Mouse (Mus musculus) heart, embryonic 14.5 days (tissue): ENCODE measurements around the gene Med29. TPM values are rescaled to one million over a fixed set of nuclear protein-coding genes. Genes with fewer than 3 reads are reported as not detected.

ENCODE experiments used
- ATAC-seq: fragments of 200-750 bp; cut with Nextera tagmentation; 2 replicates; pipeline ENCODE4 v1.8.0; 2017; ENCODE audit warnings: low read depth, moderate TSS enrichment; ENCODE audit not compliant: insufficient number of reproducible peaks, insufficient read depth, low FRiP score
- H3K27ac ChIP-seq, 2 experiments: fragments of 200-500 bp in 1 of 2; fragments of 300-500 bp in 1 of 2; sonication (generic) in 1 of 2; replicated peaks in 1 of 2; 2 replicates each; pipeline ENCODE4 v1.5.1; 2012 to 2014; ENCODE audit warnings: low read depth in 2 of 2, low read length in 2 of 2, control low read depth in 1 of 2, mild to moderate bottlenecking in 1 of 2, mixed read lengths in 1 of 2; ENCODE audit not compliant: control insufficient read depth in 1 of 2, insufficient read depth in 1 of 2
- H3K27me3 ChIP-seq: fragments of 300-500 bp; sonication (generic); 2 replicates; pipeline ENCODE4 v1.6.1; 2014; ENCODE audit warnings: mild to moderate bottlenecking, low read length, control low read depth; ENCODE audit not compliant: control insufficient read depth, insufficient read depth
- H3K36me3 ChIP-seq: fragments of 300-500 bp; sonication (generic); 2 replicates; pipeline ENCODE4 v1.6.1; 2014; ENCODE audit warnings: mild to moderate bottlenecking, control low read depth, low read length, mixed read lengths; ENCODE audit not compliant: control insufficient read depth, insufficient read depth
- H3K4me1 ChIP-seq, 2 experiments: fragments of 200-500 bp in 1 of 2; fragments of 300-500 bp in 1 of 2; sonication (generic) in 1 of 2; 2 replicates each; pipeline ENCODE4 v1.6.1; 2012 to 2014; ENCODE audit warnings: low read length in 2 of 2, control low read depth in 1 of 2, mixed read lengths in 1 of 2; ENCODE audit not compliant: control insufficient read depth in 2 of 2, insufficient read depth in 2 of 2
- H3K4me2 ChIP-seq: fragments of 300-500 bp; sonication (generic); 2 replicates; pipeline ENCODE4 v1.6.1; 2014; ENCODE audit warnings: mild to moderate bottlenecking, low read length
- H3K4me3 ChIP-seq, 2 experiments: fragments of 200-500 bp in 1 of 2; fragments of 300-500 bp in 1 of 2; sonication (generic) in 1 of 2; 2 replicates each; pipeline ENCODE4 v1.5.1; 2012 to 2014; ENCODE audit warnings: low read length in 2 of 2, mild to moderate bottlenecking in 2 of 2, control low read depth in 1 of 2, low read depth in 1 of 2, moderate library complexity in 1 of 2; ENCODE audit not compliant: control insufficient read depth in 1 of 2, insufficient read depth in 1 of 2
- H3K9ac ChIP-seq: fragments of 300-500 bp; sonication (generic); 2 replicates; pipeline ENCODE4 v1.6.1; 2014; ENCODE audit warnings: mild to moderate bottlenecking, low read length
- H3K9me3 ChIP-seq: fragments of 300-500 bp; sonication (generic); 2 replicates; pipeline ENCODE4 v1.6.1; 2016; ENCODE audit warnings: low read length, control low read depth; ENCODE audit not compliant: control insufficient read depth
- WGBS: fragments of 180-500 bp; shearing (Covaris S2); extraction: QIAGEN DNeasy Blood & Tissue Kit; methylation state at CpG from one replicate; pipeline ENCODE4 v1.1.7; 2014; 5-methylcytosine and 5-hydroxymethylcytosine counted together
- polyA plus RNA-seq: library from polyadenylated mRNA; unstranded; fragments of >200 nt; fragmentation: Nextera tagmentation; extraction: Ambion mirVana; gene quantifications from 2 replicates; pipeline ENCODE4 v1.2.1, GENCODE M21; 2014

The Med29 gene
- polyA plus RNA-seq, 1 experiment from 2014 or later = 57.7 TPM

- H3K4me2 ChIP-seq = peak overlapping the region; percentile 88
- ATAC-seq = peak; percentile 99
- H3K9me3 ChIP-seq = no peaks in the 10 kb centered on the region
- peaks cover 2 to 41% of the 10 kb centered on the region in 2 experiments; a peak in 2 of 4 replicates for H3K4me1 ChIP-seq
- H3K27me3 ChIP-seq = no peaks in the 10 kb centered on the region
- H3K9ac ChIP-seq = peak overlapping the region; percentile 98
- H3K36me3 ChIP-seq = peaks cover 20% of the 10 kb centered on the region; the same call in 1 of the 2 replicates
- peak overlapping the region; percentile 65 for H3K27ac ChIP-seq
- H3K4me3 ChIP-seq = peak overlapping the region; percentile 78 to 97
- under 1% methylated on average over 54 of the region's 64 CpGs for WGBS
Measured at GRCm38 (mm10) chr7:28436271-28436904, 43.9 kb upstream of the Med29 start.

- no peaks in the 10 kb centered on the region for H3K27me3 ChIP-seq
- peak; percentile 2; the same call in 1 of the 2 replicates for ATAC-seq
- peak overlapping the region; percentile 78 to 97 for H3K4me3 ChIP-seq
- H3K4me2 ChIP-seq = peak overlapping the region; percentile 88
- H3K36me3 ChIP-seq = peaks cover 27% of the 10 kb centered on the region; the same call in 1 of the 2 replicates
- under 1% methylated on average over 44 of the region's 70 CpGs for WGBS
- H3K27ac ChIP-seq = peak overlapping the region in 1 of 2 experiments; percentile 65; a peak in 2 of 4 replicates
- peaks cover 2 to 46% of the 10 kb centered on the region in 2 experiments; a peak in 2 of 4 replicates for H3K4me1 ChIP-seq
- H3K9me3 ChIP-seq = no peaks in the 10 kb centered on the region
- peak overlapping the region; percentile 98 for H3K9ac ChIP-seq
Measured at GRCm38 (mm10) chr7:28435660-28436259, 43.3 kb upstream of the Med29 start.

- Histone ChIP-seq H3K36me3 (peaks cover 27% of the 10 kb centered on the region; the same call in 1 of the 2 replicates), H3K9me3 (no peaks in the 10 kb centered on the region), H3K27ac (peak overlapping the region in 1 of 2 experiments; percentile 67; a peak in 3 of 4 replicates), H3K4me1 (peaks cover 4 to 59% of the 10 kb centered on the region in 2 experiments; a peak in 3 of 4 replicates), H3K27me3 (no peaks in the 10 kb centered on the region), H3K4me3 (no peak overlapping the region; a peak in 1 of 4 replicates), H3K4me2 (peak overlapping the region; percentile 27), H3K9ac (0 out of 2 replicates have a peak overlapping the region, but pooled peaks have one; percentile 25)
- no peak for ATAC-seq
- WGBS = 78% methylated on average over 2 of the region's 2 CpGs
Measured at GRCm38 (mm10) chr7:28432252-28432651, 39.7 kb upstream of the Med29 start.

- H3K4me1 ChIP-seq = peaks cover 2 to 63% of the 10 kb centered on the region in 2 experiments; a peak in 3 of 4 replicates
- WGBS = 55% methylated on average over 1 of the region's 1 CpGs
- no peak overlapping the region for H3K4me3 ChIP-seq
- no peaks in the 10 kb centered on the region for H3K27me3 ChIP-seq
- H3K9ac ChIP-seq = no peak overlapping the region
- H3K4me2 ChIP-seq = no peak overlapping the region
- H3K27ac ChIP-seq = no peak overlapping the region
- no peak for ATAC-seq
- H3K36me3 ChIP-seq = peaks cover 27% of the 10 kb centered on the region; the same call in 1 of the 2 replicates
- H3K9me3 ChIP-seq = no peaks in the 10 kb centered on the region
Measured at GRCm38 (mm10) chr7:28430512-28430911, 38.0 kb upstream of the Med29 start.

- peak overlapping the region in 1 of 2 experiments; percentile 46; a peak in 2 of 4 replicates for H3K27ac ChIP-seq
- no peaks in the 10 kb centered on the region for H3K27me3 ChIP-seq
- no peaks in the 10 kb centered on the region for H3K9me3 ChIP-seq
- H3K4me1 ChIP-seq = peaks cover 2 to 35% of the 10 kb centered on the region in 2 experiments; a peak in 3 of 4 replicates
- no peak for ATAC-seq
- H3K9ac ChIP-seq = no peak overlapping the region
- no peak overlapping the region for H3K4me3 ChIP-seq
- peaks cover 32% of the 10 kb centered on the region for H3K36me3 ChIP-seq
- H3K4me2 ChIP-seq = no peak overlapping the region
Measured at GRCm38 (mm10) chr7:28427738-28428137, 35.2 kb upstream of the Med29 start.

GRCm38 (mm10) chr7:28423018-28423417 is 30.5 kb upstream of the Med29 start:
- H3K4me2 ChIP-seq = no peak overlapping the region
- WGBS = 88% methylated on average over 1 of the region's 1 CpGs
- no peak overlapping the region for H3K27ac ChIP-seq
- peaks cover 7 to 24% of the 10 kb centered on the region in 2 experiments for H3K4me1 ChIP-seq
- H3K9ac ChIP-seq = no peak overlapping the region
- no peak overlapping the region for H3K4me3 ChIP-seq
- H3K36me3 ChIP-seq = peaks cover 59% of the 10 kb centered on the region
- no peaks in the 10 kb centered on the region for H3K27me3 ChIP-seq
- ATAC-seq = no peak
- H3K9me3 ChIP-seq = no peaks in the 10 kb centered on the region

- Histone ChIP-seq H3K9me3 (no peaks in the 10 kb centered on the region), H3K9ac (no peak overlapping the region), H3K4me2 (no peak overlapping the region), H3K27ac (no peak overlapping the region), H3K4me1 (peaks cover 5 to 12% of the 10 kb centered on the region in 2 experiments), H3K36me3 (peaks cover 93% of the 10 kb centered on the region), H3K27me3 (no peaks in the 10 kb centered on the region), H3K4me3 (no peak overlapping the region)
- no peak for ATAC-seq
- 82% methylated on average over 2 of the region's 2 CpGs for WGBS
Measured at GRCm38 (mm10) chr7:28419416-28419815, 26.9 kb upstream of the Med29 start.
